Mouse (Mus musculus): ENCODE measurements around the gene Commd3.

Commd3 gene

DNA sequence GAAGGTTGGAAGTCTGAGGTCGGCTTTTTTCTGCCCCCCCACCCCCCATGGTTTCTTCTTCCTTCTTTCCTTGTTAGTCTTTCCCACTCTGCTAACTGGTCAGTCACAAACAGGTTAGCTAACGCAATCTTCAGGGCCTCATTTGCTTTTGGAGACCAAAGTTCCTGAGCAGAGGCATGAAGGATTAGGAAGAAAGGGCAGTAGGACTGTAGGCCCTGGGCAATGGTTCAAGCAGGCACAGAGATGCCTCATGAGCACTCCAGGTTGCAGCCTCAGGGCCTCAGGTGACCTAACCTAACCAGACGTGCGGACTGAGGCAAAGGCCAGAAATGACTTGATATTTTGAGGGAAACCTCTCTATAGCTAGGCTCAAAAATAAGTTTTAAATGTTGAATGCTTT is 46.3 kb downstream of the Commd3 start:
- DNase-seq (ENCODE audit: low spot score in 2 of 2): no peak

DNA sequence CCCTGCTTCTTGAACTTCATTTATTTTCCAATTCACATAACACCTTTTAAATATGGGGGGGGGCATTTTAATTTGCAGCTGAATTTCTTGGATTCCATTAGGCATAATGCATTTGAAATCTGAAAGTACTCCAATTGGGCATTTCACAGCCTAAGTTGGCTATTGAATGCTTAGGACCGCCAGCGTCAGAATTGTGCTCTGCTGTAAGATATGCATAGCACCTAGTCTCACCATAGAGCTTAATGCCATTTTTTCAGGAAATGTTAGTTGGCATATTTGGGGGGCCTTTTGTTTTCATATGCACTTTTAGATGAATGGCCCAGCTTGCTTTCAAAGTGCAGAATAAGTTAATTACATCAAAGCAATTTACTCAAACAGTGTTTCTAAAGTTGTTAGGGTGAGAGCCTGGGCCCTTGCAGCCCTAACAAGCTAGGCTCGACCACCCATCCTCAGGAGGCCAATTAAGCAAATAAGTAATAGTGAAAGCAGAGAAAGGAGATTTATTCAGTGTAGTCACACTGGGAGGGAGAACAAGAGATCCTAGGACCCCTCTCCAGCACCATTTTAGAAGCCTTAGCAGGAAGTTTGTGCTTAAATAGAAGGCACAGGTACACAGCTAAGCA is 50.1 kb downstream of the Commd3 start:
- no peak for DNase-seq (ENCODE audit: low spot score in 2 of 2)

DNA sequence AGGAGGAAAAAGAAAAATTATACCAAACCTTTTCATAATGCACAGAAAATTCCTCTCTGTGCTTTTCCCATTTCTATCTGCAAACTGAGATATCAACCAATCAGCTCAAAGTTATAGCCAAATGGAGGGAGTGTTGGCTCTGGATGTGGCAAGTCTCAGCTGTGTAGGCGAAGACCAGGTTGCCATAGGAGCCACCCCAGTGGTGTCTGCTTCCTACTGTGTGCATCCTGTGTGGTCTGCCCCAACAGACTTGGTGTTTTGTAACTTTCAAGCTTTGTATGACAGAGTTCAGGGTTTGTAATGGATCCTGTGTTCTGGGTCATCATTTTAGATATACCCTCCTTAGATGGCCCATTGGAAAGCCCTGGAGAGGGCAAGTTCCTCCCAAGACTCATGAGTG is 52.3 kb downstream of the Commd3 start:
- no peak for DNase-seq (ENCODE audit: low spot score in 2 of 2)
